Mouse (Mus musculus): ENCODE results near the gene Wdr18. TPM values are rescaled to one million over a fixed set of nuclear protein-coding genes. Genes with fewer than 3 reads are reported as not detected.

The Wdr18 gene
- total and polyA plus RNA-seq, 3 experiments = 54.2 to 92.1 (median 70.8) TPM

DNA sequence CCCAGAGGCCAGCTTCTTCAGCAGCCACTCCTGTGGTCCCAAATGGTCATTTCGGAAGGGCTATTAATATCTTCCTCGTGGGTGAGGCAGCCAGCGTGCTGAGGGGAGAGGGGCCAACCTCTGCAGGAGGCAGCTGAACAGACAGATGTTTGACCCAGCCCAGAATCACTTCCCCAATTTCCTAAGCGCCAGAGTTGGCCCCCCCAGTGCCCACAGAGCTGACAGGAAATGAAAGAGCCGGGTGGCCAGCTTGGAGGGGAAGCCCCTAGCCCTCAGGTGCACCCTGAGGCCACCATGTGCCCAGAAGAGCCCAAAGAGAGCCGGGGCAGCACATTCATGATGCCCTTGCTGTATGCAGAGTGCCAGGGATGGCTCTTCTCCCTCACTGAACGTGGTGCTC lies 19.2 kb upstream of the Wdr18 start:
- Histone ChIP-seq H3K4me2 (ENCODE audit: insufficient read depth, low read depth, poor library complexity, severe bottlenecking) (peak overlapping the region; percentile 77), H3K36me3 (replicated peaks in 1 of 2; ENCODE audit: control insufficient read depth in 1 of 2, insufficient read depth in 1 of 2, low read length in 1 of 2) (peaks cover 44 to 85% of the 10 kb centered on the region in 2 experiments), H3K9me3 (replicated peaks; ENCODE audit: low read length) (no peaks in the 10 kb centered on the region), H3K27me3 (replicated peaks) (no peaks in the 10 kb centered on the region), H3K9ac (ENCODE audit: insufficient read depth, low read depth) (no peak overlapping the region), H3K4me3 (replicated peaks in 1 of 3; ENCODE audit: low read depth in 2 of 3, low read length in 2 of 3, poor library complexity in 1 of 3) (no peak overlapping the region), H3K4me1 (ENCODE audit: control insufficient read depth in 1 of 2, insufficient read depth in 2 of 2) (peaks cover 77 to 99% of the 10 kb centered on the region in 2 experiments), H3K27ac (ENCODE audit: insufficient read depth, low read depth) (peak overlapping the region; percentile 97), H3K79me2 (replicated peaks; ENCODE audit: control insufficient read depth, extremely low read depth, insufficient read depth, poor library complexity, severe bottlenecking) (peaks cover 82% of the 10 kb centered on the region)
- dilution Hi-C loops (cut with MboI; ENCODE audit: extremely low pct_ligation_motif_present, extremely low pct_unique_long_range_greater_than_20kb, low sequenced_read_pairs) = no loop called here
- in situ Hi-C loops (cut with MboI; ENCODE audit: low pct_ligation_motif_present, low pct_unique_long_range_greater_than_20kb, low sequenced_read_pairs) = no loop called here
- peak; percentile 96 for DNase-seq (ENCODE audit: extremely low read depth)
- TF ChIP-seq BHLHE40 (IDR thresholded peaks at IDR 0.05; ENCODE audit: low read depth, low read length) (peak; percentile 98), IRF4 (IDR thresholded peaks at IDR 0.05; ENCODE audit: low read depth, low read length) (peak; percentile 99), SIN3A (IDR thresholded peaks at IDR 0.05; ENCODE audit: low read length) (peak; percentile 96; the same call in 1 of the 2 replicates), CHD1 (IDR thresholded peaks at IDR 0.05; ENCODE audit: low read depth, low read length) (no peak; the same call in 1 of the 2 replicates), ETS1 (conservative IDR thresholded peaks at IDR 0.05; ENCODE audit: low read depth, low read length) (peak; percentile 96), ZMIZ1 (IDR thresholded peaks at IDR 0.05; ENCODE audit: low read depth, low read length) (peak; percentile 94), UBTF (IDR thresholded peaks at IDR 0.05; ENCODE audit: low read depth, low read length) (peak; percentile 72; the same call in 1 of the 2 replicates), MAFK (IDR thresholded peaks at IDR 0.05; ENCODE audit: insufficient replicate concordance, low read length) (peak; percentile 86), CHD2 (IDR thresholded peaks at IDR 0.05; ENCODE audit: low read length) (peak; percentile 97), NELFE (IDR thresholded peaks at IDR 0.05; ENCODE audit: low read depth, low read length) (0 out of 2 replicates have a peak, but pooled peaks have one; percentile 43), MAX (IDR thresholded peaks at IDR 0.05; ENCODE audit: low read length) (peak; percentile 95), RAD21 (IDR thresholded peaks at IDR 0.05; ENCODE audit: low read depth, low read length) (no peak; the same call in none of the 2 replicates), POLR2A (IDR thresholded peaks at IDR 0.05; ENCODE audit: low read depth, low read length) (peak; percentile 44; the same call in 1 of the 2 replicates), POLR2AphosphoS2 (IDR thresholded peaks at IDR 0.05; ENCODE audit: low read depth, low read length) (peak; percentile 66), MXI1 (IDR thresholded peaks at IDR 0.05; ENCODE audit: low read depth, low read length) (peak; percentile 90), ZKSCAN1 (IDR thresholded peaks at IDR 0.05; ENCODE audit: borderline replicate concordance, low read depth, low read length) (no peak; the same call in 1 of the 2 replicates), JUN (IDR thresholded peaks at IDR 0.05; ENCODE audit: insufficient read depth, low read depth, low read length) (peak; percentile 40; the same call in 1 of the 2 replicates), KAT2A (IDR thresholded peaks at IDR 0.05; ENCODE audit: insufficient replicate concordance, low read length) (peak; percentile 66; the same call in 1 of the 2 replicates), NRF1 (IDR thresholded peaks at IDR 0.05; ENCODE audit: low read depth, low read length) (peak; percentile 56), CTCF (conservative IDR thresholded peaks at IDR 0.05 in 1 of 2, IDR thresholded peaks at IDR 0.05 in 1 of 2; ENCODE audit: low read depth in 2 of 2, low read length in 2 of 2) (no peak), ELF1 (IDR thresholded peaks at IDR 0.05; ENCODE audit: low read depth, low read length) (peak; percentile 62; the same call in 1 of the 2 replicates), RCOR1 (conservative IDR thresholded peaks at IDR 0.05; ENCODE audit: low read depth, low read length) (peak; percentile 100), JUND (conservative IDR thresholded peaks at IDR 0.05; ENCODE audit: low read depth, low read length) (0 out of 2 replicates have a peak, but pooled peaks have one; percentile 13), TBP (conservative IDR thresholded peaks at IDR 0.05; ENCODE audit: low read depth, low read length) (peak; percentile 55; the same call in 1 of the 2 replicates), SMC3 (IDR thresholded peaks at IDR 0.05; ENCODE audit: low read depth, low read length) (peak; percentile 18; the same call in 1 of the 2 replicates), TCF12 (IDR thresholded peaks at IDR 0.05; ENCODE audit: low read depth, low read length) (peak; percentile 100), E2F4 (IDR thresholded peaks at IDR 0.05; ENCODE audit: insufficient replicate concordance, low read depth, low read length) (0 out of 2 replicates have a peak, but pooled peaks have one; percentile 53), HCFC1 (IDR thresholded peaks at IDR 0.05; ENCODE audit: low read depth, low read length) (peak; percentile 53), ZC3H11A (IDR thresholded peaks at IDR 0.05; ENCODE audit: low read depth, low read length) (no peak), GABPA (IDR thresholded peaks at IDR 0.05; ENCODE audit: insufficient replicate concordance, low read depth, low read length) (no peak), MEF2A (IDR thresholded peaks at IDR 0.05; ENCODE audit: borderline replicate concordance, low read depth, low read length) (peak; percentile 99), MYC (IDR thresholded peaks at IDR 0.05; ENCODE audit: low read depth, low read length) (peak; percentile 96), ZNF384 (IDR thresholded peaks at IDR 0.05; ENCODE audit: low read depth, low read length) (peak; percentile 85), PAX5 (IDR thresholded peaks at IDR 0.05; ENCODE audit: low read length) (no peak), MAZ (IDR thresholded peaks at IDR 0.05; ENCODE audit: low read depth, low read length) (peak; percentile 100), USF1 (IDR thresholded peaks at IDR 0.05; ENCODE audit: low read depth, low read length) (no peak), EP300 (IDR thresholded peaks at IDR 0.05; ENCODE audit: low read length) (peak; percentile 100), USF2 (conservative IDR thresholded peaks at IDR 0.05; ENCODE audit: low read depth, low read length) (no peak)
